Mouse (Mus musculus) layer of hippocampus, adult 2 months (tissue): ENCODE data around the gene Tada1. TPM values are rescaled to one million over a fixed set of nuclear protein-coding genes. Genes with fewer than 3 reads are reported as not detected.

Source experiments
- DNase-seq, 2 experiments: peaks; one replicate each; pipeline ENCODE4 v3.0.0; 2022; ENCODE audit warnings: low spot score in 2 of 2
- H3K27ac ChIP-seq: fragments of 200-600 bp; 2 replicates; pipeline ENCODE4 v1.8.1; 2022
- H3K4me3 ChIP-seq: fragments of 200-600 bp; 2 replicates; pipeline ENCODE4 v1.8.1; 2022; ENCODE audit warnings: mild to moderate bottlenecking
- CTCF ChIP-seq: fragments of 200-600 bp; conservative IDR thresholded peaks from 2 replicates; pipeline ENCODE4 v1.8.1; 2022; ENCODE audit warnings: antibody characterized with exemption, mild to moderate bottlenecking, moderate library complexity
- total RNA-seq, 2 experiments: library from RNA; stranded (reverse); gene quantifications; 2 replicates each; pipeline ENCODE4 v1.2.3; 2021

The Tada1 gene
- total RNA-seq, 2 experiments from 2014 or later: 35.2 to 38.2 TPM

DNA sequence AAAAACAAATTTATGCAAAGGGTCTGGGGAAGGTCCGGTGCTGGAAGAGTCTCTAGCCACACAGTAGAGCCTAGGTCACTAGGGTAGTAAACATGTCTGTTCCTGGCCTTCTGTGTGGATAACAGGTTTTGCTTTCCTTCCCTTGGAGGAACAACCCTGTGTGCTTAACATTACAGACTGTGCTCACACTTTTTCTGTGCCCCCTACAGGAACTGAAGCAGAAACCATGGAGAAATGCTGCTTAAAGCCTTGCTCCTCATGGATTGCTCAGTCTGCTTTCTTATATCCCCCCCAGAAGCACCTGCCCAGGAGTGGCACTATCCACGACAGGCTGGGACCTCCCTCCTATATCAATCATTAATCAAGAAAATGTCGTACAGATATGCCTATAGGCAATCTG is 17.1 kb upstream of the Tada1 start:
- no peak overlapping the region for H3K4me3 ChIP-seq
- DNase-seq: no peak
- no peak overlapping the region for H3K27ac ChIP-seq
- TF ChIP-seq CTCF: peak; percentile 54

DNA sequence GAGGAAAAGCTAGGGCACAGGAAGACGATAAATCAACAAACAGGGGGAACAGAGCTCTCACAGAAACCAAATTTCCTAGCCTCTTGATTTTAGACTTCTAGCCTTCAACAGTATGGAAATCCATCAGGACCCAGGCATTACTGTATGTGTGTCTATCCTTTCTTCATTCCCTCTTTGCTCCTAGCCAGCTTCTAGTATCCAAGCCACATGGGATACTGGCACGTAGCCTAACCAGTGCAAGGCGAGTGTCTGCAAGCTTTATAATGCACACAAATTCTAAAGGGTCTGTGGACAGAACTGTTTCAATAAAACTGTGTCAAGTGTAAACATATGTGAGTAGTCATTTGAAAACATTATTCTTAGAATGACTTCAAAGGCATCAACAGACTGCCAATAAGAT is 16.2 kb upstream of the Tada1 start:
- TF ChIP-seq CTCF: no peak
- no peak for DNase-seq
- no peak overlapping the region for H3K27ac ChIP-seq
- H3K4me3 ChIP-seq: no peak overlapping the region

DNA sequence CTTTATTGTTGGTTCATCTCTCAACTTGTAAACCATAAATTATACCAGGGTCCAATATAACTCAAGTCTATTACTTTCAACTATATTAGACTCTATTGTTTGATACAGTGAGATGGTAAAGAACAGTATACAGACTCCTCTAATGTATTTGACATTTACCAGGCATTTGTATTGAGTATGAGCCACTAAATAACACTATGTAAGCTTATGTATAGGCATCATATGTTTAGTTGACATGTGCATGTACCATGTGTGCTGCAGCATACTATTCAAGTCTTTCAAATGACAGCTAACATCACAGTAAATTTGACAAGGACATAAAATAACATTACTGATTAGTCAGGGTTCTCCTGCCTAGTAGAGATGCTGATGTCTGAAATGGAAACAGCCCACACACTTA is 15.8 kb upstream of the Tada1 start:
- no peak for TF ChIP-seq CTCF
- Histone ChIP-seq H3K4me3 (no peak overlapping the region), H3K27ac (no peak overlapping the region)
- no peak for DNase-seq

DNA sequence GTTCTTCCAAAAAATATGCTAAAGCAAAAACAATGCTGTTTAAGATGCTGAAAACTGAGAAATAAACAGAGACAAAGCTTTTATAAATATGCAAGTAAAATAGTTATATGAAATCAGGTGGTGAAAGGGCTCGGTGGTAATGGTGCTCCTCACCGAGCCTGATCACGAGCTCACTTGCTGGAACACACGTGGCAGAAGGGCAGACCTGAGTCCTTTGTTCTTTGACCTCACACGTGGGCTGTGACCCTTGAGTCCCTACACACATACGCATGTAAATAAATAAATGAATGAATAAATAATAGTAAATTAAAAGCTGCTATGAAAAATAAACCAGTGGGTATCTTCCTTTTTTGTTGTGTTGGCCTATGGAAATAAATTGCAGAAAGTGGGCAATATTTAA is 1.7 kb upstream of the Tada1 start:
- DNase-seq: no peak
- Histone ChIP-seq H3K27ac (no peak overlapping the region), H3K4me3 (no peak overlapping the region)
- no peak for TF ChIP-seq CTCF

DNA sequence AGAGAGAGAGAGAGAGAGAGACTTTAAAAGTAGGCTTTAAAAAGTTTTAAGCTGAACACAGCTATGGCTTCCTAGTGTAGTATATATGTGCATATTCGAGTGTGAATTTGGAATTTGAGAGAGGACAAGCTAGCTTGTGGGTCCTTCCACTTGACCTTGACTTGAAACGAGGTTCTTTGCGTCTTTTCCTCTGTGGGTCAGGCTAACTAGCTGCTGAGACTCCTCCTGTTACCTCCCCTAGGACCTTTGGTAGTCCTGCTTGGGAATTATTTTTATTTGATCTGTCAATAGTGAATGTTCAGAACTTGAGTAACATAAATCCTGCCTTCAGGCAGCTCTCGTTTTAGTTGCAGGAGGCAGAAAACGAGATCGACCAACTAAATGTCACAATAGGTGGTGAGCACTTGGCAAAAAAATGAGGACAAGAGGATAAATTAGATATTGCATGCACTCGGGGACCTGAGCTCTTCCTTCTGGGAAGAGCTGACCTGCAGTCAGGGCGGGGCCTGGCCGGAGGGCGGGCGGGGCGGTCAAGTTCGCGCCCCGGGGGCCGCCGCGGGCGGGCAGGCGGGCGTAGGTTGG is 375 bp upstream of the Tada1 start:
- peak overlapping the region; percentile 48 for H3K4me3 ChIP-seq
- DNase-seq: no peak
- peak; percentile 48 for TF ChIP-seq CTCF
- peak overlapping the region; percentile 89 for H3K27ac ChIP-seq

DNA sequence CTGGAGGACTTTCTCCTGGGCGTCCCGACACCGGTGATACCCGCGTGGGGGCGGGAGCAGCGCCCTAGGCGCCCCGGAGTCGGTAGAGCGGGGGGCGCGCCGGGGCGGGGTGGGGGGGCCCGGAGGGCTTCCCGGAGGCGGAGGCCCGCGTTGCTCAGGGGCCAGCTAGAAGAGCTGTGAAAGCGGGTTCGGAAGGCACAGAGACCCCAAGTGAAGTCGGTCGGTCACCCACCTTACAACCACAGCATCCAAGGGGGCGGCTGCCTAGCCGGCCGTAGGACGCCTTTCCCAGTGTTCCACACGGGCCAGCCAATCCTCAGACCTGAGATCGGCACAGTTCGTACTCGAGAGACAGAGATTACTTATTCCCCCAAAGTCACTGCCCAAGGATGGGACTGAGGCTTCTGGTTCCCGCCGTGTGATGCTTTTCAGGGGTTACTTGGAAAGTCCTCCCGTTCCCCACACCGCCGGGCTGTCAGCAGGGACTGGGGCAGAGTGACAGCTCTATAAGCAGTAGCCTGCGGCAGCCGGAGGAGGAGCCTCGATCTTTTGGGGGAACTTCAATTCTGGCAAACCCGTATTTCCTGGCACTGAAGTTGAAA is 834 bp downstream of the Tada1 start:
- Histone ChIP-seq H3K27ac (peak overlapping the region; percentile 99), H3K4me3 (peak overlapping the region; percentile 99)
- peak; percentile 51 for TF ChIP-seq CTCF
- DNase-seq: peak; percentile 48 to 63

DNA sequence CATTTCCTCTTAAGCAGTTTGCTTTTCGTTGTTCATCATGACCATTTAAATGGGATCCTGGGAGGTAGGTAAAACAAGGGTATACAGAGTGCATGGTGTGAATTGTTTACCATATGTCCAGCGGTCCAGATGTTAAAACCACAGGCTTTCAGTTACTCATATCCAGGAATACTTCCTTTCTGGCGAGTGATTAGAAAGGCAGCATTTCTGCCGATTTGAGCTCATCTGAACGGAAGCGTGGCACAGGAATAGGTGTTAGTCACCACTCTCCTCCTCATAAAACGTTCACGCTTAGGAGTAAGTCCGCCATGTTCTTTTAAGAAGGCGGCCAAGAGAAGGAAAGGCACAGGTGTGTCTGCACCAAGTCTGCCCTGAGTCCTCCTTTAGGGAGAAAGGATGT is 2.4 kb downstream of the Tada1 start:
- H3K27ac ChIP-seq: no peak overlapping the region
- no peak for TF ChIP-seq CTCF
- no peak for DNase-seq
- no peak overlapping the region for H3K4me3 ChIP-seq

DNA sequence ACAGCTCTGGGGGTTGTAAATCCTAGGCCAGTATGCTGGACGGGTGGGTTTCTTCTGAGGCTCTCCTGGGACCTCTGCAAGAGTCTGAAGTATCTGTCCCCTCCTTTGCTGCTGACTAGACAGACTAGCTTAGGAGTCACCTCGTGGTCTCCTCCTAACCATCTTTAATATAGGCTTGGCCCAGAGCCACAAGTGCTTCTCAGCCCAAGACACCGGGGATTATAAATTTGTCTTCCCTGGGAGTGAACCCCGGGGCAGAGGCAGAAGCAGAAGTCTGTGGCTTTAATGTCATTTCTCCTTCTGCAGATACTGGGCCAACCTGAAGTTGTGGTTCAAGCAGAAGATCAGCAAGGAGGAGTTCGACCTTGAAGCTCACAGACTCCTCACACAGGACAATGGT is 2.9 kb downstream of the Tada1 start:
- Histone ChIP-seq H3K27ac (no peak overlapping the region), H3K4me3 (no peak overlapping the region)
- no peak for DNase-seq
- TF ChIP-seq CTCF: no peak

DNA sequence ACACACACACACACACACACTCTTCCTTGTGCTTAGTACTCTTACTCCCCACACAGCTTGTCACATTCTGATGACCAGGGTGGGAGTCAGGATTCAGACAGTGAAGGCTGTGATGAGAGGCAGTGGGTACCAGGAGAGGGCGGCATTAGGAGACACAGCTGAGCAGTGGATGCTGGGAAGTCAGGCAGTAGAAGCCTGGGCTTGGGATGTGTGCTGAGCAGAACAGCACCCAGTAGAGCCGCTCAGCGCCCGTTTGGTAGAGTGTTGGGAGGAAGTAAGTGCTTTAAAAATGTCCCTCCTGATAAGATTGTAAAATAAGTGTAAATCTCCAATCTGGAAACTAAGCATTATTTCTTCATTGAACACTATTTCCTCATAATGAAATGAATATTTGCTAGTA is 3.7 kb downstream of the Tada1 start:
- H3K4me3 ChIP-seq: no peak overlapping the region
- no peak for DNase-seq
- H3K27ac ChIP-seq: peak overlapping the region; percentile 36; the same call in 1 of the 2 replicates
- no peak; the same call in 1 of the 2 replicates for TF ChIP-seq CTCF

DNA sequence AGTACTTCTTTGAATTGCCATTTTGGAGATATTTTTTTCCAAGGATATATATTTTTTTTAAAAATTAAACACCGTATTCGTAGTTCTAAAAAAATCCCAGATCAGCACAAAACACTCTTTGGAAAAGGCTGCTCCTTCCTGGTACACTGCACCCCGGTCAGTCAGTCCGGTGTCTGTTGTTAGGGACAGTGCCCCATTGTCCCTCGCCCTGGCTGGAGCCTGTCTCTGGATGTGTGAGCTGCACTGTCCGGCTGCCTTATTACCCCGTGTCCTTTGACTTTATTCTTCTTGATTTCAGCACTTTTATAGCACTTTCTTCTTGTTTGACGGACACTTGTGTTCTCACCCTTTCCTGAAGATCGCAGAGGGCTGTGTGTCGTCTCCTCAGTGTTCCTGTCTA is 5.7 kb downstream of the Tada1 start:
- DNase-seq: no peak
- no peak overlapping the region for H3K4me3 ChIP-seq
- no peak for TF ChIP-seq CTCF
- H3K27ac ChIP-seq: peak overlapping the region; percentile 67

DNA sequence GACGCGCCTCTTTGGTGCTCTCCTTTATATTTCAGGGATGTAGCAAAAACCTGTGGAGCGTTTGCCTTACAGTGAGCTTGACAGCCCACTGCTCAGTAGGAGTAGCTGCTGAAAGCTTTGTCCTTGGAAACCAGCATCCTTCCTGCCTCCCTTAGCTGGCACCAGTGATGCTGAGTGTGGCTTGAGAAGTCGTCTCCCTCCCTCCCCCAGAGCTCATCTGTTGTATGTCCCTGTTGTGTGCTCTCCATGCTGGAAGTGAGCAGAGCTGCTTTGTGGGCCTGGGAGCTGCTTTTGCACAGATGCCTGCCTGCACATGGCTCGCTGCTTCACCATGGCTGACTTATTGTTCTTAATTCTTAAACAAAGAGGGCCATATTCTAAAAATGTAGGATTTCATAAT is 6.5 kb downstream of the Tada1 start:
- no peak for TF ChIP-seq CTCF
- peak in 1 of 2 experiments; percentile 44 for DNase-seq
- Histone ChIP-seq H3K4me3 (no peak overlapping the region), H3K27ac (peak overlapping the region; percentile 67)

DNA sequence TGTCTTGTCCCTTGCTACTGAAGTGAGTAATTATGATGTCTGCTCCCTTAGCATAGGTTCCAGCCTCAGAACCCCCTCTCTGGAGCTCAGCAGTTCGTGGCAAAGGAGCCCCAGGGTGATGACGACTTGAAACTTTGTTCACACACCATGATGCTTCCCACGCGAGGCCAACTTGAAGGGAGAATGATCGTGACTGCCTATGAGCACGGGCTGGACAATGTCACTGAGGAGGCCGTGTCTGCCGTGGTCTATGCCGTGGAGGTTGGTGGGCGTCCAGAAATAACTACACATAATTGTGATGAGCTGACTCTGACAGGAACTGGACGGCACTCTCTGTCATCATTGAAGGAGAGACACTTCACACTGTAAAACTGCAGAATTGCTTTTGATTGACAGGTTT is 9.6 kb downstream of the Tada1 start:
- no peak for TF ChIP-seq CTCF
- Histone ChIP-seq H3K27ac (no peak overlapping the region), H3K4me3 (no peak overlapping the region)
- no peak for DNase-seq

DNA sequence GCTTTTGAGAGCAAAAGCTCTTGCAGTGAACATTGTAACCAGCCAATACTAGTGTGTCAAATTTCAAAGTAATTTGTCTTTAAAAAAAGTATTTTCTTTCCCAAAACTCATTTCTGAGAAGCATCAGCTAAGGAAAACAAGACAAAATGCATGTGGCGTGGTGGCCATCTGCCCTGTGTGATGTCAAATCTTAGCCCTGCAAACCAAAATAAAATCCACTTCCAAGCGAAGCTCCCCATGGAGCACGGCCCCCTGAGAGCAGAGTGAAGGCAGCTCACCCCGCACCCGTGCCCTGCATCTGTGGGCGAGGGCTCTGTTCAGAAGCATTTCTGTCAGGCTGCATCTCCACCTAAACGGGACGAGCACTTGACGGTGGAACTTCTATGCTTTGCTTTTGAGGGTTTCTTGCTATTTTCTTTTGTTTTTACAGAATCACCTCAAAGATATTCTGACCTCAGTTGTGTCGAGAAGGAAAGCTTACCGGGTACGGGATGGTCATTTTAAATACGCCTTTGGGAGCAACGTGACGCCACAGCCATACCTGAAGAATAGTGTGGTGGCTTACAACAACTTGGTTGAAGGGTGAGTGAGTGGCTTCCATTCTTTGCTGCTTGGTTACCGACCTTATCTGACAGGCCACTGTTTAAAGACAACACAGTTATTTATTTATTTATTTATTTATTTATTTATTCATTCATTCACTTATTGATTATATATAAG is 10.7 kb downstream of the Tada1 start:
- TF ChIP-seq CTCF: no peak
- H3K27ac ChIP-seq: no peak overlapping the region
- no peak overlapping the region for H3K4me3 ChIP-seq
- no peak for DNase-seq

DNA sequence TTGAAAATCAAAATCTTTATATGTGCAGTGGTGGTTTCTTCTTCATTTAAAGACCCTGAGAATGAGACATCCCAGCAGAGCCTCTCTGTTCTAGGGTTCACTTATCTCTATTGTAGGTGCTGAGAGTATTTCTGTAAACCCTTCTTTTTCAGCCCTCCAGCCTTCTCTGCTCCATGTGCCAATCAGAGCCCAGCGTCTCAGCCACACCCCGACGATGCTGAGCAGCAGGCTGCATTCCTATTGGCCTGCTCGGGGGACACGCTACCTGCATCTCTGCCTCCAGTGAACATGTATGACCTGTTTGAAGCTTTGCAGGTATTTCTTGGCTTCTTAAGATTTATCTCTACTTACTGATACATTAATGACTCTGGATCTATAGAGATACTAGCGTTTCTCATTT is 12.8 kb downstream of the Tada1 start:
- DNase-seq: no peak
- TF ChIP-seq CTCF: no peak
- no peak overlapping the region for H3K4me3 ChIP-seq
- H3K27ac ChIP-seq: no peak overlapping the region
